Mouse (Mus musculus) olfactory bulb, adult 2 months (tissue): ENCODE measurements at regions not wholly inside any gene's neighbourhood (a gene's known extent, or its start where the extent isn't known, plus 50 kb on each side); places are given as distances from the start of the nearest gene placed in this dataset.

Source experiments
- H3K27ac ChIP-seq: fragments of 200-500 bp; 2 replicates; pipeline ENCODE4 v1.5.1; 2012; ENCODE audit warnings: low read depth, low read length; ENCODE audit not compliant: insufficient read depth
- H3K4me1 ChIP-seq: fragments of 200-500 bp; 2 replicates; pipeline ENCODE4 v1.6.1; 2012; ENCODE audit warnings: low read length; ENCODE audit not compliant: control insufficient read depth, insufficient read depth
- H3K4me3 ChIP-seq: fragments of 200-500 bp; 2 replicates; pipeline ENCODE4 v1.5.1; 2012; ENCODE audit warnings: mild to moderate bottlenecking, low read depth, low read length, moderate library complexity; ENCODE audit not compliant: insufficient read depth
- CTCF ChIP-seq: fragments of 200-500 bp; IDR thresholded peaks from 2 replicates; pipeline ENCODE4 v1.5.1; 2012; ENCODE audit warnings: low read depth, mild to moderate bottlenecking, low read length, moderate library complexity; ENCODE audit not compliant: insufficient read depth
- POLR2A ChIP-seq: fragments of 200-500 bp; IDR thresholded peaks from 2 replicates; pipeline ENCODE4 v1.6.1; 2012; ENCODE audit warnings: mild to moderate bottlenecking, low read depth, low read length, moderate library complexity; ENCODE audit not compliant: insufficient read depth
- WGBS: fragments of 180-500 bp; shearing (Covaris S2); methylation state at CpG from one replicate; pipeline ENCODE4 v1.1.7; 2018; 5-methylcytosine and 5-hydroxymethylcytosine counted together

GRCm38 (mm10) chr4:54106976-54107375, 281.1 kb downstream of the Tmem38b start:
- H3K27ac ChIP-seq = no peak overlapping the region
- WGBS = 87% methylated on average over 4 of the region's 4 CpGs
- no peak overlapping the region for H3K4me3 ChIP-seq
- no peak for TF ChIP-seq POLR2A
- no peak for TF ChIP-seq CTCF
- H3K4me1 ChIP-seq = no peaks in the 10 kb centered on the region

- Histone ChIP-seq H3K4me3 (no peak overlapping the region), H3K4me1 (no peaks in the 10 kb centered on the region), H3K27ac (no peak overlapping the region)
- no peak for TF ChIP-seq CTCF
- WGBS = 71% methylated on average over 2 of the region's 2 CpGs
Observed at GRCm38 (mm10) chr4:54116310-54116709, 290.5 kb downstream of the Tmem38b start.

GRCm38 (mm10) chr4:54118179-54118846, 292.5 kb downstream of the Tmem38b start:
- H3K4me1 ChIP-seq = no peaks in the 10 kb centered on the region
- no peak overlapping the region for H3K27ac ChIP-seq
- TF ChIP-seq CTCF = no peak
- no peak for TF ChIP-seq POLR2A
- H3K4me3 ChIP-seq = no peak overlapping the region
- 64% methylated on average over 6 of the region's 6 CpGs for WGBS

GRCm38 (mm10) chr4:54128717-54129698, 303.2 kb downstream of the Tmem38b start:
- Histone ChIP-seq H3K27ac (no peak overlapping the region), H3K4me3 (no peak overlapping the region), H3K4me1 (no peaks in the 10 kb centered on the region)
- no peak for TF ChIP-seq POLR2A
- TF ChIP-seq CTCF = no peak
- 37% methylated on average over 8 of the region's 8 CpGs for WGBS

- Histone ChIP-seq H3K4me1 (no peaks in the 10 kb centered on the region), H3K27ac (no peak overlapping the region), H3K4me3 (no peak overlapping the region)
- WGBS = 97% methylated on average over 4 of the region's 4 CpGs
- TF ChIP-seq POLR2A (no peak), CTCF (no peak)
Observed at GRCm38 (mm10) chr4:54156146-54156545, 330.3 kb downstream of the Tmem38b start.

- TF ChIP-seq POLR2A (no peak), CTCF (no peak)
- H3K4me3 ChIP-seq = no peak overlapping the region
- H3K27ac ChIP-seq = no peak overlapping the region
- H3K4me1 ChIP-seq = no peaks in the 10 kb centered on the region
- 65% methylated on average over 9 of the region's 9 CpGs for WGBS
Observed at GRCm38 (mm10) chr4:54161337-54161993, 335.6 kb downstream of the Tmem38b start.

- H3K4me1 ChIP-seq = no peaks in the 10 kb centered on the region
- TF ChIP-seq POLR2A (no peak), CTCF (no peak)
- WGBS = 75% methylated on average over 8 of the region's 8 CpGs
- no peak overlapping the region for H3K4me3 ChIP-seq
- no peak overlapping the region for H3K27ac ChIP-seq
Observed at GRCm38 (mm10) chr4:54162308-54162707, 336.5 kb downstream of the Tmem38b start.

GRCm38 (mm10) chr4:54170202-54170931, 344.5 kb downstream of the Tmem38b start:
- no peak for TF ChIP-seq CTCF
- TF ChIP-seq POLR2A = no peak
- Histone ChIP-seq H3K4me1 (no peaks in the 10 kb centered on the region), H3K4me3 (no peak overlapping the region), H3K27ac (no peak overlapping the region)
- 84% methylated on average over 13 of the region's 13 CpGs for WGBS
